5 mouse cellular contexts compared by ENCODE assay signal in genomic region chr5:122139771-122140170, GRCm38 (mm10). TPM values are rescaled to one million over a fixed set of nuclear protein-coding genes. Genes with fewer than 3 reads are reported as not detected.
"Had no signal": no experiment of that assay in that cellular context is flagged by ENCODE, and none has a peak within 500 bp of the region (broad histone marks: within the 10 kb centered on the region; RNA-seq: fewer than 3 reads in every experiment).

No protein-coding gene starts in this region.

RNA-seq across cellular contexts. Expression of gene Ccdc63, which starts 0.9 kb away (rescaled TPM):
- polyA plus RNA-seq: stomach, embryonic 14.5 days; stomach, embryonic 15.5 days; stomach, embryonic 16.5 days had no signal

RNA-seq across cellular contexts. Expression of gene Myl2, which starts 39.0 kb away (rescaled TPM):
- polyA plus RNA-seq: small intestine, adult 2 months; urinary bladder, adult 2 months had no signal
